Mouse (Mus musculus): ENCODE measurements around the gene Scgb1b27. TPM values are rescaled to one million over a fixed set of nuclear protein-coding genes. Genes with fewer than 3 reads are reported as not detected.
"Not testable (repeated sequence)": the region's sequence is repeated elsewhere in the genome, so short reads cannot be mapped to it uniquely, and the experiment has no call there.

Gene Scgb1b27
- total RNA-seq (2022) = not detected

GRCm38 (mm10) chr7:34021183-34021582 is at the start of gene Scgb1b27:
Scgb1b27 (plus strand) TSS chr7:34021483.
- not testable (repeated sequence) for DNase-seq

- DNase-seq = not testable (repeated sequence)
These were observed 39.0 kb upstream of the Scgb1b27 start for GRCm38 (mm10) chr7:33982281-33982680.

GRCm38 (mm10) chr7:34013842-34014241 is 7.4 kb upstream of the Scgb1b27 start, which contains the start of gene Scgb2b27:
Scgb2b27 (minus strand) TSS chr7:34013942.
- DNase-seq = no peak

GRCm38 (mm10) chr7:34025641-34026040 is 4.4 kb downstream of the Scgb1b27 start:
- no peak for DNase-seq

- DNase-seq = not testable (repeated sequence)
These were observed 5.9 kb downstream of the Scgb1b27 start for GRCm38 (mm10) chr7:34027202-34027601.

- DNase-seq = no peak
These were observed 8.7 kb downstream of the Scgb1b27 start for GRCm38 (mm10) chr7:34030026-34030425.

GRCm38 (mm10) chr7:34034579-34034978 is 13.3 kb downstream of the Scgb1b27 start:
- not testable (repeated sequence) for DNase-seq

GRCm38 (mm10) chr7:34036076-34036815 is 15.0 kb downstream of the Scgb1b27 start:
- DNase-seq = not testable (repeated sequence)

GRCm38 (mm10) chr7:34068132-34068531 is 46.8 kb downstream of the Scgb1b27 start:
- DNase-seq = not testable (repeated sequence)

Other genes starting within 250 kb of the Scgb1b27 start
- gene Scgb2b26, start 76.4 kb upstream of the Scgb1b27 start, total RNA-seq (2022) = not detected
- gene Scgb2b27, start 7.5 kb upstream of the Scgb1b27 start, total RNA-seq (2022) = not detected
- not detected for gene Scgb1b30, start 73.9 kb downstream of the Scgb1b27 start, total RNA-seq (2022)
- gene Wtip, start 111.8 kb downstream of the Scgb1b27 start, total RNA-seq (2022) = 10 to 100 TPM; 20.0 to 34.4 (median 27.8) TPM
- 10 to 100 TPM; 64.3 to 77.2 (median 72.4) TPM for gene Uba2, start 148.1 kb downstream of the Scgb1b27 start, total RNA-seq (2022)
- 10 to 100 TPM; 25.7 to 30.3 (median 27.0) TPM for gene Pdcd2l, start 175.2 kb downstream of the Scgb1b27 start, total RNA-seq (2022)
- gene Gpi1, start 208.9 kb downstream of the Scgb1b27 start, total RNA-seq (2022) = 100 to 1,000 TPM; 226 to 338 (median 277) TPM
- not detected for gene Gm6096, start 229.6 kb downstream of the Scgb1b27 start, total RNA-seq (2022)

Measured in adrenal gland, adult 8-10 months (tissue).